Mouse (Mus musculus): ENCODE measurements around the gene Cst6.

- TF ChIP-seq FLI1 (IDR thresholded peaks at IDR 0.05; ENCODE audit: low read length) (no peak), GATA1 (IDR thresholded peaks at IDR 0.05; ENCODE audit: borderline replicate concordance, low read length) (no peak)
Measured at GRCm38 (mm10) chr19:5365751-5366150, 16.4 kb upstream of the Cst6 start.
